Mouse (Mus musculus) right cerebral cortex, postnatal 25 days (tissue): ENCODE results near the gene Gsto2.

Source experiments
- DNase-seq: peaks from one replicate; pipeline ENCODE4 v3.0.0; 2022

Gene Gsto2

GRCm38 (mm10) chr19:47891562-47892312 is 26.4 kb downstream of the Gsto2 start:
- no peak for DNase-seq

- DNase-seq: no peak
Measured at GRCm38 (mm10) chr19:47893092-47893491, 27.8 kb downstream of the Gsto2 start.

- no peak for DNase-seq
Measured at GRCm38 (mm10) chr19:47898472-47899079, 33.2 kb downstream of the Gsto2 start.

- no peak for DNase-seq
Measured at GRCm38 (mm10) chr19:47900012-47900411, 34.7 kb downstream of the Gsto2 start.

- no peak for DNase-seq
Measured at GRCm38 (mm10) chr19:47900558-47900957, 35.2 kb downstream of the Gsto2 start.

- DNase-seq: no peak
Measured at GRCm38 (mm10) chr19:47902316-47903201, 37.2 kb downstream of the Gsto2 start.

GRCm38 (mm10) chr19:47903679-47904078 is 38.3 kb downstream of the Gsto2 start:
- no peak for DNase-seq

GRCm38 (mm10) chr19:47905081-47905480 is 39.7 kb downstream of the Gsto2 start:
- DNase-seq: no peak

- DNase-seq: no peak
Measured at GRCm38 (mm10) chr19:47905603-47906002, 40.3 kb downstream of the Gsto2 start.

GRCm38 (mm10) chr19:47907596-47907995 is 42.3 kb downstream of the Gsto2 start:
- DNase-seq: no peak

GRCm38 (mm10) chr19:47908961-47909371 is 43.6 kb downstream of the Gsto2 start:
- DNase-seq: no peak

- DNase-seq: no peak
Measured at GRCm38 (mm10) chr19:47909387-47910116, 44.2 kb downstream of the Gsto2 start.

GRCm38 (mm10) chr19:47910117-47910618 is 44.8 kb downstream of the Gsto2 start:
- DNase-seq: no peak

GRCm38 (mm10) chr19:47910751-47911150 is 45.4 kb downstream of the Gsto2 start:
- no peak for DNase-seq

GRCm38 (mm10) chr19:47913344-47913743 is 48.0 kb downstream of the Gsto2 start:
- no peak for DNase-seq

GRCm38 (mm10) chr19:47914191-47914590 is 48.9 kb downstream of the Gsto2 start:
- DNase-seq: no peak

GRCm38 (mm10) chr19:47915251-47915650 is 49.9 kb downstream of the Gsto2 start:
- no peak for DNase-seq

GRCm38 (mm10) chr19:47917396-47917795 is 52.1 kb downstream of the Gsto2 start:
- DNase-seq: no peak

GRCm38 (mm10) chr19:47918016-47918415 is 52.7 kb downstream of the Gsto2 start:
- no peak for DNase-seq

- DNase-seq: no peak
Measured at GRCm38 (mm10) chr19:47918455-47919101, 53.2 kb downstream of the Gsto2 start.

- DNase-seq: peak; percentile 65
Measured at GRCm38 (mm10) chr19:47919126-47919965, 54.0 kb downstream of the Gsto2 start, which contains the start of the genes Cfap43 and Itprip. TSS of gene Cfap43 (minus strand) at chr19:47919287. TSS of gene Itprip (minus strand) at chr19:47919299.
